Mouse (Mus musculus): ENCODE data around the gene Thada. TPM values are rescaled to one million over a fixed set of nuclear protein-coding genes. Genes with fewer than 3 reads are reported as not detected.

Gene Thada
- total and polyA plus RNA-seq, 2 experiments from 2014 or later, result 3.3 to 15.7 TPM

- Histone ChIP-seq H3K27me3 (ENCODE audit: insufficient read depth, low read length) (no peaks in the 10 kb centered on the region), H3K4me2 (ENCODE audit: low read depth, low read length) (no peak overlapping the region), H3K4me1 (ENCODE audit: insufficient read depth, low read length) (peaks cover 14% of the 10 kb centered on the region), H3K9me3 (ENCODE audit: low read length) (no peaks in the 10 kb centered on the region), H3K27ac (peak overlapping the region; percentile 27; the same call in 1 of the 2 replicates), H3K9ac (replicated peaks; ENCODE audit: low read length) (no peak overlapping the region), H3K36me3 (ENCODE audit: insufficient read depth, low read length) (no peaks in the 10 kb centered on the region), H3K4me3 (ENCODE audit: low read length) (no peak overlapping the region)
- DNase-seq (ENCODE audit: low spot score) (no peak), ATAC-seq (peak; percentile 46; the same call in 1 of the 2 replicates)
- WGBS, result 55% methylated on average over 11 of the region's 11 CpGs
- TF ChIP-seq CTCF (IDR thresholded peaks at IDR 0.05; ENCODE audit: low read depth), result no peak
Observed at GRCm38 (mm10) chr17:84368213-84369014, 97.6 kb downstream of the Thada start.

GRCm38 (mm10) chr17:84367663-84368062 lies 98.3 kb downstream of the Thada start:
- TF ChIP-seq CTCF (IDR thresholded peaks at IDR 0.05; ENCODE audit: low read depth), result no peak; the same call in 1 of the 2 replicates
- Histone ChIP-seq H3K4me3 (ENCODE audit: low read length) (no peak overlapping the region), H3K36me3 (ENCODE audit: insufficient read depth, low read length) (no peaks in the 10 kb centered on the region), H3K4me1 (ENCODE audit: insufficient read depth, low read length) (peaks cover 14% of the 10 kb centered on the region), H3K27me3 (ENCODE audit: insufficient read depth, low read length) (no peaks in the 10 kb centered on the region), H3K9me3 (ENCODE audit: low read length) (no peaks in the 10 kb centered on the region), H3K27ac (peak overlapping the region; percentile 57), H3K4me2 (ENCODE audit: low read depth, low read length) (no peak overlapping the region), H3K9ac (replicated peaks; ENCODE audit: low read length) (no peak overlapping the region)
- WGBS, result 31% methylated on average over 3 of the region's 3 CpGs
- DNase-seq (ENCODE audit: low spot score) (peak; percentile 52), ATAC-seq (peak; percentile 50; the same call in 1 of the 2 replicates)

GRCm38 (mm10) chr17:84365791-84366301 lies 100.2 kb downstream of the Thada start:
- Histone ChIP-seq H3K36me3 (ENCODE audit: insufficient read depth, low read length) (no peaks in the 10 kb centered on the region), H3K4me2 (ENCODE audit: low read depth, low read length) (no peak overlapping the region), H3K27me3 (ENCODE audit: insufficient read depth, low read length) (no peaks in the 10 kb centered on the region), H3K4me3 (ENCODE audit: low read length) (no peak overlapping the region), H3K4me1 (ENCODE audit: insufficient read depth, low read length) (peaks cover 14% of the 10 kb centered on the region), H3K9me3 (ENCODE audit: low read length) (no peaks in the 10 kb centered on the region), H3K9ac (replicated peaks; ENCODE audit: low read length) (no peak overlapping the region), H3K27ac (peak overlapping the region; percentile 64)
- DNase-seq (ENCODE audit: low spot score), result peak; percentile 22
- WGBS, result 35% methylated on average over 6 of the region's 6 CpGs
- 0 out of 2 replicates have a peak, but pooled peaks have one; percentile 19 for ATAC-seq
- no peak for TF ChIP-seq CTCF (IDR thresholded peaks at IDR 0.05; ENCODE audit: low read depth)

- Histone ChIP-seq H3K4me3 (ENCODE audit: low read length) (no peak overlapping the region), H3K9me3 (ENCODE audit: low read length) (no peaks in the 10 kb centered on the region), H3K27ac (peak overlapping the region; percentile 64), H3K9ac (replicated peaks; ENCODE audit: low read length) (no peak overlapping the region), H3K27me3 (ENCODE audit: insufficient read depth, low read length) (no peaks in the 10 kb centered on the region), H3K4me2 (ENCODE audit: low read depth, low read length) (no peak overlapping the region), H3K36me3 (ENCODE audit: insufficient read depth, low read length) (no peaks in the 10 kb centered on the region), H3K4me1 (ENCODE audit: insufficient read depth, low read length) (peaks cover 14% of the 10 kb centered on the region; the same call in 1 of the 2 replicates)
- ATAC-seq, result no peak
- WGBS, result 37% methylated on average over 9 of the region's 9 CpGs
- TF ChIP-seq CTCF (IDR thresholded peaks at IDR 0.05; ENCODE audit: low read depth), result no peak
- peak; percentile 32 for DNase-seq (ENCODE audit: low spot score)
Observed at GRCm38 (mm10) chr17:84365006-84365716, 100.8 kb downstream of the Thada start.

- 37% methylated on average over 2 of the region's 2 CpGs for WGBS
- Histone ChIP-seq H3K36me3 (ENCODE audit: insufficient read depth, low read length) (no peaks in the 10 kb centered on the region), H3K9ac (replicated peaks; ENCODE audit: low read length) (no peak overlapping the region), H3K27ac (peak overlapping the region; percentile 16; the same call in 1 of the 2 replicates), H3K9me3 (ENCODE audit: low read length) (no peaks in the 10 kb centered on the region), H3K4me3 (ENCODE audit: low read length) (no peak overlapping the region), H3K4me1 (ENCODE audit: insufficient read depth, low read length) (peaks cover 14% of the 10 kb centered on the region; the same call in 1 of the 2 replicates), H3K27me3 (ENCODE audit: insufficient read depth, low read length) (no peaks in the 10 kb centered on the region), H3K4me2 (ENCODE audit: low read depth, low read length) (no peak overlapping the region)
- no peak for DNase-seq (ENCODE audit: low spot score)
- no peak for ATAC-seq
- no peak for TF ChIP-seq CTCF (IDR thresholded peaks at IDR 0.05; ENCODE audit: low read depth)
Observed at GRCm38 (mm10) chr17:84363444-84363843, 102.6 kb downstream of the Thada start.

GRCm38 (mm10) chr17:84362581-84363286 lies 103.3 kb downstream of the Thada start:
- no peak overlapping the region for H3K4me3 ChIP-seq (ENCODE audit: low read length)
- no peaks in the 10 kb centered on the region for H3K9me3 ChIP-seq (ENCODE audit: low read length)
- H3K36me3 ChIP-seq (ENCODE audit: insufficient read depth, low read length), result no peaks in the 10 kb centered on the region
- H3K4me1 ChIP-seq (ENCODE audit: insufficient read depth, low read length), result peaks cover 8% of the 10 kb centered on the region; the same call in 1 of the 2 replicates
- WGBS, result 61% methylated on average over 13 of the region's 13 CpGs
- peak overlapping the region; percentile 16; the same call in 1 of the 2 replicates for H3K27ac ChIP-seq
- H3K27me3 ChIP-seq (ENCODE audit: insufficient read depth, low read length), result no peaks in the 10 kb centered on the region
- H3K9ac ChIP-seq (replicated peaks; ENCODE audit: low read length), result no peak overlapping the region
- TF ChIP-seq CTCF (IDR thresholded peaks at IDR 0.05; ENCODE audit: low read depth), result no peak
- ATAC-seq, result 0 out of 2 replicates have a peak, but pooled peaks have one; percentile 37
- peak; percentile 31 for DNase-seq (ENCODE audit: low spot score)
- H3K4me2 ChIP-seq (ENCODE audit: low read depth, low read length), result no peak overlapping the region

All from hindbrain, postnatal 0 days (tissue).